Mouse (Mus musculus): ENCODE results near the gene Styx. TPM values are rescaled to one million over a fixed set of nuclear protein-coding genes. Genes with fewer than 3 reads are reported as not detected.

Gene Styx
- polyA plus RNA-seq, 1 experiment from 2014 or later, result 38.5 TPM

GRCm38 (mm10) chr14:45328072-45328713 is 22.7 kb upstream of the Styx start:
- Histone ChIP-seq H3K27ac (ENCODE audit: low read depth, low read length) (no peak overlapping the region), H3K9ac (ENCODE audit: low read length) (no peak overlapping the region), H3K4me3 (ENCODE audit: low read depth, low read length) (no peak overlapping the region), H3K4me1 (replicated peaks; ENCODE audit: control insufficient read depth, insufficient read depth, low read length) (0 out of 2 replicates have a peak, but pooled peaks cover 2% of the 10 kb centered on the region), H3K36me3 (ENCODE audit: control insufficient read depth, insufficient read depth, low read length) (no peaks in the 10 kb centered on the region; the same call in 1 of the 2 replicates), H3K9me3 (ENCODE audit: control insufficient read depth, low read length) (no peaks in the 10 kb centered on the region), H3K4me2 (ENCODE audit: low read depth, low read length, severe bottlenecking) (no peak overlapping the region), H3K27me3 (ENCODE audit: control insufficient read depth, insufficient read depth, low read length) (no peaks in the 10 kb centered on the region)
- no peak for DNase-seq (ENCODE audit: low spot score)
- 93% methylated on average over 4 of the region's 4 CpGs for WGBS
- ATAC-seq (replicated peaks; ENCODE audit: low FRiP score), result no peak

- 0 out of 2 replicates have a peak, but pooled peaks cover 2% of the 10 kb centered on the region for H3K4me1 ChIP-seq (replicated peaks; ENCODE audit: control insufficient read depth, insufficient read depth, low read length)
- H3K4me3 ChIP-seq (ENCODE audit: low read depth, low read length), result peak overlapping the region; percentile 63; the same call in 1 of the 2 replicates
- H3K27me3 ChIP-seq (ENCODE audit: control insufficient read depth, insufficient read depth, low read length), result no peaks in the 10 kb centered on the region
- peak overlapping the region; percentile 43; the same call in 1 of the 2 replicates for H3K9ac ChIP-seq (ENCODE audit: low read length)
- peak; percentile 29 for ATAC-seq (replicated peaks; ENCODE audit: low FRiP score)
- no peak overlapping the region for H3K27ac ChIP-seq (ENCODE audit: low read depth, low read length)
- H3K9me3 ChIP-seq (ENCODE audit: control insufficient read depth, low read length), result no peaks in the 10 kb centered on the region
- H3K4me2 ChIP-seq (ENCODE audit: low read depth, low read length, severe bottlenecking), result peak overlapping the region; percentile 47
- H3K36me3 ChIP-seq (ENCODE audit: control insufficient read depth, insufficient read depth, low read length), result no peaks in the 10 kb centered on the region; the same call in 1 of the 2 replicates
- 13% methylated on average over 8 of the region's 8 CpGs for WGBS
- no peak for DNase-seq (ENCODE audit: low spot score)
These were observed 21.8 kb upstream of the Styx start for GRCm38 (mm10) chr14:45329018-45329588.

GRCm38 (mm10) chr14:45329589-45330181 is 21.2 kb upstream of the Styx start, which contains the start of gene Psmc6:
Gene Psmc6, plus strand, starts transcription at chr14:45329788.
- H3K27ac ChIP-seq (ENCODE audit: low read depth, low read length), result peak within 1 kb of the TSS; percentile 60
- peak; percentile 97 for DNase-seq (ENCODE audit: low spot score)
- H3K9me3 ChIP-seq (ENCODE audit: control insufficient read depth, low read length), result no peaks in the 10 kb centered on the region
- peak within 1 kb of the TSS; percentile 90 for H3K9ac ChIP-seq (ENCODE audit: low read length)
- peak within 1 kb of the TSS; percentile 63 for H3K4me3 ChIP-seq (ENCODE audit: low read depth, low read length)
- H3K4me2 ChIP-seq (ENCODE audit: low read depth, low read length, severe bottlenecking), result peak within 1 kb of the TSS; percentile 61
- no peaks in the 10 kb centered on the region; the same call in 1 of the 2 replicates for H3K36me3 ChIP-seq (ENCODE audit: control insufficient read depth, insufficient read depth, low read length)
- under 1% methylated on average over 42 of the region's 44 CpGs for WGBS
- H3K27me3 ChIP-seq (ENCODE audit: control insufficient read depth, insufficient read depth, low read length), result no peaks in the 10 kb centered on the region
- H3K4me1 ChIP-seq (replicated peaks; ENCODE audit: control insufficient read depth, insufficient read depth, low read length), result 0 out of 2 replicates have a peak, but pooled peaks cover 2% of the 10 kb centered on the region
- ATAC-seq (replicated peaks; ENCODE audit: low FRiP score), result peak; percentile 98

- no peak overlapping the region for H3K4me3 ChIP-seq (ENCODE audit: low read depth, low read length)
- no peak overlapping the region for H3K9ac ChIP-seq (ENCODE audit: low read length)
- no peaks in the 10 kb centered on the region for H3K9me3 ChIP-seq (ENCODE audit: control insufficient read depth, low read length)
- H3K27me3 ChIP-seq (ENCODE audit: control insufficient read depth, insufficient read depth, low read length), result no peaks in the 10 kb centered on the region
- H3K27ac ChIP-seq (ENCODE audit: low read depth, low read length), result no peak overlapping the region
- no peak for ATAC-seq (replicated peaks; ENCODE audit: low FRiP score)
- H3K36me3 ChIP-seq (ENCODE audit: control insufficient read depth, insufficient read depth, low read length), result peaks cover 3% of the 10 kb centered on the region; the same call in 1 of the 2 replicates
- WGBS, result 81% methylated on average over 16 of the region's 16 CpGs
- no peaks in the 10 kb centered on the region for H3K4me1 ChIP-seq (replicated peaks; ENCODE audit: control insufficient read depth, insufficient read depth, low read length)
- no peak overlapping the region for H3K4me2 ChIP-seq (ENCODE audit: low read depth, low read length, severe bottlenecking)
- DNase-seq (ENCODE audit: low spot score), result no peak
These were observed 13.6 kb downstream of the Styx start for GRCm38 (mm10) chr14:45364211-45365195.

GRCm38 (mm10) chr14:45365196-45365587 is 14.3 kb downstream of the Styx start:
- Histone ChIP-seq H3K4me3 (ENCODE audit: low read depth, low read length) (no peak overlapping the region), H3K4me2 (ENCODE audit: low read depth, low read length, severe bottlenecking) (no peak overlapping the region), H3K27ac (ENCODE audit: low read depth, low read length) (no peak overlapping the region), H3K36me3 (ENCODE audit: control insufficient read depth, insufficient read depth, low read length) (peaks cover 5% of the 10 kb centered on the region; the same call in 1 of the 2 replicates), H3K27me3 (ENCODE audit: control insufficient read depth, insufficient read depth, low read length) (no peaks in the 10 kb centered on the region), H3K9ac (ENCODE audit: low read length) (no peak overlapping the region), H3K4me1 (replicated peaks; ENCODE audit: control insufficient read depth, insufficient read depth, low read length) (no peaks in the 10 kb centered on the region), H3K9me3 (ENCODE audit: control insufficient read depth, low read length) (no peaks in the 10 kb centered on the region)
- DNase-seq (ENCODE audit: low spot score) (no peak), ATAC-seq (replicated peaks; ENCODE audit: low FRiP score) (no peak)
- WGBS, result 81% methylated on average over 6 of the region's 6 CpGs

GRCm38 (mm10) chr14:45378771-45379170 is 27.9 kb downstream of the Styx start:
- Histone ChIP-seq H3K4me3 (ENCODE audit: low read depth, low read length) (no peak overlapping the region), H3K4me1 (replicated peaks; ENCODE audit: control insufficient read depth, insufficient read depth, low read length) (no peaks in the 10 kb centered on the region), H3K27ac (ENCODE audit: low read depth, low read length) (no peak overlapping the region), H3K9ac (ENCODE audit: low read length) (no peak overlapping the region), H3K4me2 (ENCODE audit: low read depth, low read length, severe bottlenecking) (no peak overlapping the region), H3K36me3 (ENCODE audit: control insufficient read depth, insufficient read depth, low read length) (no peaks in the 10 kb centered on the region), H3K9me3 (ENCODE audit: control insufficient read depth, low read length) (no peaks in the 10 kb centered on the region), H3K27me3 (ENCODE audit: control insufficient read depth, insufficient read depth, low read length) (no peaks in the 10 kb centered on the region)
- WGBS, result 95% methylated on average over 3 of the region's 3 CpGs
- no peak for ATAC-seq (replicated peaks; ENCODE audit: low FRiP score)
- no peak for DNase-seq (ENCODE audit: low spot score)

GRCm38 (mm10) chr14:45380756-45381155 is 29.9 kb downstream of the Styx start:
- Histone ChIP-seq H3K4me3 (ENCODE audit: low read depth, low read length) (no peak overlapping the region), H3K36me3 (ENCODE audit: control insufficient read depth, insufficient read depth, low read length) (no peaks in the 10 kb centered on the region), H3K4me1 (replicated peaks; ENCODE audit: control insufficient read depth, insufficient read depth, low read length) (no peaks in the 10 kb centered on the region), H3K9ac (ENCODE audit: low read length) (no peak overlapping the region), H3K9me3 (ENCODE audit: control insufficient read depth, low read length) (no peaks in the 10 kb centered on the region), H3K27me3 (ENCODE audit: control insufficient read depth, insufficient read depth, low read length) (no peaks in the 10 kb centered on the region), H3K27ac (ENCODE audit: low read depth, low read length) (no peak overlapping the region), H3K4me2 (ENCODE audit: low read depth, low read length, severe bottlenecking) (no peak overlapping the region)
- DNase-seq (ENCODE audit: low spot score) (no peak), ATAC-seq (replicated peaks; ENCODE audit: low FRiP score) (no peak)
- 85% methylated on average over 6 of the region's 6 CpGs for WGBS

GRCm38 (mm10) chr14:45382912-45383311 is 32.0 kb downstream of the Styx start:
- Histone ChIP-seq H3K9me3 (ENCODE audit: control insufficient read depth, low read length) (no peaks in the 10 kb centered on the region), H3K36me3 (ENCODE audit: control insufficient read depth, insufficient read depth, low read length) (no peaks in the 10 kb centered on the region), H3K4me3 (ENCODE audit: low read depth, low read length) (no peak overlapping the region), H3K27me3 (ENCODE audit: control insufficient read depth, insufficient read depth, low read length) (no peaks in the 10 kb centered on the region), H3K4me2 (ENCODE audit: low read depth, low read length, severe bottlenecking) (no peak overlapping the region), H3K4me1 (replicated peaks; ENCODE audit: control insufficient read depth, insufficient read depth, low read length) (peaks cover 3% of the 10 kb centered on the region; the same call in 1 of the 2 replicates), H3K9ac (ENCODE audit: low read length) (no peak overlapping the region), H3K27ac (ENCODE audit: low read depth, low read length) (no peak overlapping the region)
- no peak for DNase-seq (ENCODE audit: low spot score)
- no peak for ATAC-seq (replicated peaks; ENCODE audit: low FRiP score)
- WGBS, result 88% methylated on average over 4 of the region's 4 CpGs
